Mouse (Mus musculus) c-Kit-positive CD71-positive TER-119-positive erythroid progenitor cells, embryonic 14.5 days (primary cell): ENCODE data around the gene Stab2.

Source experiments
- DNase-seq: peaks from one replicate; pipeline ENCODE4 v3.0.0-alpha.2; 2013; ENCODE audit warnings: low spot score

Gene Stab2

DNA sequence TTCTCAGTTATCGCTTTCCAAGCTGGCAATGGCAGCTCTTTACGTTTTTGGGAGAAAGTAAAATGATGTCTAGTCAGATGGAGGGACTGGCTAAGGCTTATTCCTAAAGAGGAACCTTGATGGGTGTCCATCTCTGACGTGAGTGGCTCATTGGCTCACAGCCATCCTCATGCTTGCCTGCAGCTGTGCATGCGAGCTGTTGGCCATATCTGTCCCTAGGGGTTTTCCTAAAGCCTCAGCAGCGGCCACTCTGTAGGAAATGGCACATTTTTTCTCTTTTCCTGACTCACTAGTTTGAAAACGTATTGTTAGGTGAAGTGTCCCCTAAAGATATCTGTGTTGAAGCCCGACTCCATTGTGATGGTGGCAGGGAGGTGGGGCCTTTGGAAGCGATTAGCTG lies 18.0 kb downstream of the Stab2 start:
- no peak for DNase-seq

GRCm38 (mm10) chr10:86976001-86976726 lies 31.7 kb downstream of the Stab2 start:
- DNase-seq = no peak

DNA sequence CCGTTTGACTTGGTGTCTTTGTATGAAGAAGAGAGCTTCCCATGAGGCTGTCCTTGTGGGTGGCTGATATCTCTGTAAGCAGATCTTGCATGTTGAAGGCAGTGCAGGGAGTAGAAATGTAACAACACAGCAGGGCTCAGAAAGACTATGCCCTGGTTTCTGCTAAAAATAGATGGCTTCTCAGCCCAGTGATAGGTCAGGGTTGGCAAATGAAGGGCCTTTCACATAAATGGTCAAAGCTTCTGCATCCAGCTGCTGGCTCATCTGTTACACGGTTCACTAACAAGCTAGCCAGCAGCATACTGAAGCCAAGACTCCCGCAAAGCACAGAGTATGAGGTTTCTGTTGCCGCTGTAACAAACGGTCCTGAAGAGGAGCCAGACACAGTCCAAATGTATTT lies 34.5 kb downstream of the Stab2 start:
- DNase-seq = no peak

- no peak for DNase-seq
Observed at GRCm38 (mm10) chr10:86972503-86972826, 35.4 kb downstream of the Stab2 start.

DNA sequence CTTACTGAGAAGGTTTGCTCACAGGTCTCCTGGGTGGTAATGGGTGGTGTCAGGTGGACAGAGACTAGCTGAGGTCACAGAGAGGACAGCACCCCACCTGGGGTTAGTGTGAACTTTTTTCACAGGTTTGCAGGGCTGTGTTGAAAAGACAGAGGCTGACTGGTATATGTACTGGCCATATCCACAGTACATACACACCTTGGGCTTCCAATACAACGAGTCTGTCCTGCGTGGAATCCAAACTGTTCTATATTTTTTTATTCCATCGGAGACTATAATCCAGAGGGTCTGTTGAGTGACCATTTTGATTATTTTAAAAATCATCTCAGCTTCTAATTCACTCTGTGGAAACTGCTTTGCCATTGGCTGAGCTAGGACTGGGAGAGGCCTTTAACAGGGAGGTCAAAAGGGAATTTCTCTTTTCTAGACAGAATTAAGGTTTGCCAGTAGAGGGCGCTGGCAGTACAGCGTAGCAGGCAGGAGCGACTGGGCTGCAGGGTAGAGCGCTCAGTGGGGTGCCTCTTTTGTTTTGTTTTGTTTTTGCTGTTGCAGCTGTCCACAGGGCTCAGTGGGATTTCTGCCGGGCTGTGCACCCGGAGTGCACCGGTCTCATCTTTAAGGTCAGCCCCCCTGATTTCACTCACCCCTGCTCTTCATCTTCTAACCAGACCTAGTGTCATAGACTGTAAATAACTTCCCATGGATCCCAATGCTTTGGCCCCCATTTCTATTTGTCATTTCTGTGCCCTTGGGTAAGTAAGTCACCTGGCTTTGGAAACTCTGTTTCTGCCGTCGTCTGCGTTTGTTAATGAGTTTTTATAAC lies 35.9 kb downstream of the Stab2 start:
- DNase-seq = peak; percentile 14

- DNase-seq = no peak
Observed at GRCm38 (mm10) chr10:86969346-86969745, 38.5 kb downstream of the Stab2 start.

GRCm38 (mm10) chr10:86961542-86962466 lies 46.0 kb downstream of the Stab2 start:
- no peak for DNase-seq

GRCm38 (mm10) chr10:86955299-86955698 lies 52.5 kb downstream of the Stab2 start:
- no peak for DNase-seq

DNA sequence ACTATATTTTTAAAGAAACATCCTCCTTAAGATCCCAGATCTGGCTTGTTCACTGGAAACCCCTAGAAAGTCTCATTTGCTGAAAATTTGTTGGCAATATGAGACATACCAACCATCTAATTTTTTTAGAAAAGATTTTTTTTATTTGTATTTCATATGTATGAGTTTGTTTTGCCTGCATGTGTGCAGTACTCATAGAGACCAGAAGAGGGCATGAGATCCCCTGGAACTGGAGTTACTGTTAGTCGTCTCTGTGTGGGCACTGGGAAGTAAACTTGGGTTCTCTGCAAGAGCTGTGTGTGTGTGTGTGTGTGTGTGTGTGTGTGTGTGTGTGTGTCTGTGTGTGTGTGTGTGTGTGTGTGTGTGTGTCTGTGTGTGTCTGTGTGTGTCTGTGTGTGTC lies 55.1 kb downstream of the Stab2 start:
- DNase-seq = no peak

DNA sequence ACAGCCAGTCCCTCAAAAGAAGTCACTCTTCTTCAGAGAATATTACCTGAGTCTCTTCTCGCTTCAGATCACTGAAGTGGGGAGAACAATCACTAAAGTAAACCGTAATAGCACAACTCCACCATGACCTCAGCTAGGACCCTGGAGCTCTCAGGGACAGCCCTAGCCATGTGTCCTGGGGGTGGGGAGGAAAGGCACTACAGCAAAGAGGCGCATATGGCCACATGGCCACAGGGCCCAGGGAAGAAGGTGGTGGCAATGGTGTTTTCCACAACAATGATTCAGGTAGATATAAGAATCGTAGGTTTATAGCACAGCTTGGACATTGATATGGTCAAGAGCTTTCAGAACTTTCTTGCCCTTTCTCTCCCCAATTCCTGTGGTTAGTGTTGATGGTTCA lies 57.0 kb downstream of the Stab2 start:
- no peak for DNase-seq

DNA sequence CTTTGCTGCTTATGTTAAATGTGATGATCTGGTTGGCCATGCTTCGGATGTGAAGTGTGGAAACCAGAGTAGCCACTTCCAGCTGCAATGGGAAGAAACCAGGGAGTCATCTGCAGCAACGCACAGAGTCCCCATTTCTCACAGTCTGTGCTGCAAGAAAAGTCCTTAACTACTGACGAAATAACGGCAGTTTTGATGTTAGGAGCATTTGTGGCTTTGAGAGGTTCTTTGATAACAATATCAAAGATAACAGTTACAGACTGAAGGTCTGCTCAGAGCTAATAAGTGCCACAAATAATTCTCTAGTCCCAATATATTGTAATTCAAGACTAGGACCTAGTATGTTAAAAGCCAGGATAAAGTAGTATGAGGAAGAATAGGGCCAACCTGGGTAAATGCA lies 57.9 kb downstream of the Stab2 start:
- no peak for DNase-seq

- DNase-seq = no peak
Observed at GRCm38 (mm10) chr10:86947541-86947940, 60.3 kb downstream of the Stab2 start.

- DNase-seq = no peak
Observed at GRCm38 (mm10) chr10:86940591-86940990, 67.2 kb downstream of the Stab2 start.

DNA sequence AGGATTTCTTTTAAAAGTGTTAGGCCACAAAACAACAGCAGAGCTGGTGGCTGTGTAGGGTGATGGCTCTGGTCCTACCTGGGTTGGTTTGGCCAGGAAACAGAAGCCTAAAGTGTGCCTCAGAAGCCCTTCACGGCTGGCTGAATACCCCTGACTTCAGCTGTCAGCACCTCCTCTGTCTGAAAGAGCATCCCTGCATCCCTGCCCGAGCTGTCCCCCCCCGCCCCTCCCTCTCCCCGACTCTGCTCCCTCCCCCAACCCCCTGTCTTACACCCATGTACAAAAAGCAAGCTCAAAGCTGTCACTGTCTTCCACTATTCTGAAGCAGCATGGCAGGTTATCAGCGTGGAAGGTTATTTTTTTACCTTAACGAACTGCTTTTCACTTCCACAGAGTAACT lies 73.4 kb downstream of the Stab2 start:
- DNase-seq = no peak

DNA sequence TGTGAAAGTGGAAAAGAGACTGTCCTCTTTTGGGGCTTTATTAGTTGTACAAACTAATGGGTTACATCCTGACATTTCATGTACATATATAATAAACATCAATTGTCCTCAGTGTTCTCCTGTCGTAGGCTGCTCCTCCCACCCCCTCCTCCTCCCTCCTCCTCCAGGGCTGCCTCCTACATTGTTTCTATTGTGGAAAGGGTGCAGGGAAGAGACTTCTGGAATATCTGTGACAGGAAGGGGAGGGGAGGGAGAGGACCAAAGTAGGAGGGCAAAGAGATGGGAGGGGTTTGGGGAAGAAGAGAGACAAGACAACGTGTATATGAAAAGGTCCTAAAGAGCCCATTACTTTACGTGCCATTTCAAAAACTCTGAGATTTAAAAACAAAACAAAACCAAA lies 73.9 kb downstream of the Stab2 start:
- DNase-seq = no peak

DNA sequence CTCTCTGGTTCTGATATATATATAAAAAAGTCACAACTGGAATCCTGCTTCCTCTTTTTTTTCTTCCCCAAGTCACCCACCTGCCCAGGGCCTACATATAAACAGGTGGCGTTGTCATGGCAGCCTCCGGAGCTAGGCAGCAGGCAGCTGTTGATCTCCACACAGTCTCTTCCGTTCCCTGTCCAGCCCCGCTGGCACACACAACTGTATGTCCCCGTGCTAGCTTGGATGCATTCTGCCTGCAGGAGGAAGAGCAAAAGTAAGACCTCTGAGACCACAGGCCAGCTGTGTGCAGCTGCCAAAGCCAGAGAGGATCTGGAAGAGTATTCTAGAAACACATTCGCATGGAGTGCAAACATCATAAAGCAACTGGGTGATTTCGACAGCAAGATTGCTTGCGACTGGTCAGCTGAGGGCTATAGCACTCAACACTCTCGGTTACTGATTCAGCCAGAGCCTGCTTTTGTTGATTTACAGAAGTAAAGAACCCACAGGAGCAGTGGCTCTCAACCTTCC lies 74.6 kb downstream of the Stab2 start:
- DNase-seq = no peak

DNA sequence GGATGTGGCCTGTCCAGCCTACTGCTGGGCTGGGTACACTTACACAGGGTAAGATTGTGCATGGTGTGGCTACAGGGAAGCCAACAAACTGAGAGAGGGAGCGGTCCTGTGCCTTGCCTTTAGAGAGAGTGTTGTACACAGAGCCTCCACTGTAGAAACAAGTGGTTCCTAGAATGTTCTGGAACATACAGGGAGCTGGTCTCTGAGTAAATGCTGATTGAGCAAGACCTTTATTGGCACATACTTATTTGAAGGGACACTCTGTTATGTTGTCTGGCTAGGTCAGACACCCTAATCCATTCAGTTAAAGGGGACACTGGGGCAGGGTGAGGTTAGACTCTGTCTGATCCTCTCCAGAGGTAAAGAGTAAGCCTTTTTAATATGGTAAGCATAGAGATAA lies 84.2 kb downstream of the Stab2 start:
- no peak for DNase-seq

- no peak for DNase-seq
Observed at GRCm38 (mm10) chr10:86915595-86915994, 92.2 kb downstream of the Stab2 start.

DNA sequence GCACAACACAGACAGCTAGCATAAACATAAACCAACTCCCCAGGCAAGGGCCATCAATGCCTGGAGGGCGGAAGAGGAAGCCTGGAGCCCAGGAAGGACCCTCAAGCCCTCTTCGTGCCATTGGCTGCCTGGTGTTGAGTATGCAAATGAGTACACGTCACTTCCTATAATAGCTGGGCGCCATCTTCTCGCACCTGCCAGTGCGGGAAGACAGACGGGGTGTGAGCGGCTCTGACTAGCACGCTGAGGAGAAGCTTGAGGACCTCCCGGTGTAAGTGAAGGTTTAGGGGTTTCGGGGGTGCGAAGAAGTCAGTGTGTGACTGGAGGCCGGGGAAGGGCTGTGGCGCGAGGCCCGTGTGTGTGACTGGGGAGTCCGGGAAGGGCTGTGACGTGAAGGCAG lies 99.3 kb downstream of the Stab2 start:
- no peak for DNase-seq

DNA sequence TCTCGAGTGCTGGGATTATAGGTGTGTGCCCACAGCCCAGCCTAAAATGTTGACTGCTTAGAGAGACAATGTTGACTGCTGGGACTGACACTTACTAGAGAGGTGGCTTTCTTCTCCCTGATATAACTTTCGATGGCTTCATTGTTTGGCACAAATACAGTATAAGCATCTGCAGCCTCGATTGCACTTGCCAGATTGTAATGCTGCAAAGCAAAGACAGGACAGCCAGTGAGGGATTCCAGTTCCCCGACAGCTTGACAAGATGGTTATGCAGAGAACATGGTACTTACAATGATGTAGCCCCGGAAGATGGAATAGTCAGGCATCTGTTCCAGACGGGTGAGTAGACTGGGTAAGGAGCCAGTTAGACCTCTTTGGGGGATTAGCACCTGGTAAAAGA lies 100.8 kb downstream of the Stab2 start:
- no peak for DNase-seq

- no peak for DNase-seq
Observed at GRCm38 (mm10) chr10:86895531-86895930, 112.3 kb downstream of the Stab2 start.

DNA sequence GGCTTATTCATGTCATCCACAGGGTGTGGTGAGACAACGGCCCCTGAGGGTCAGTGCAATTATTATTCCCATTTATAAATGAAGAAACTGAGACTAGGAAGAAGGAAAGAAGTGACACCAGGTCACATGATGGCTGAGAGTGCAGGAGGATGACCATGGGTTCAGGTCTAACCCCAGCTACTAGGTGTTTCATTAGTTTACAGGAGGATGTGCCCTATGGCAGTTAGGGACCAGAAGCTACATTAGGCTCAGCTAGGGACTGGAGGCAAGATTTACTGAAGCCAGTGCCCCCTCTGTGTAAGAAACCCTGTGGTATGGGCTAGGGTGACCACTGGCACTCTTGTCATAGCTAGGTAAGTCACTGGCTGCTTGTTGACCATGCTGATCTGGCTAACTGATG lies 116.8 kb downstream of the Stab2 start:
- DNase-seq = no peak
